Mouse (Mus musculus) thymus, postnatal 14 days (tissue): ENCODE data around the gene Naa30.

ENCODE experiments used
- DNase-seq: peaks from one replicate; pipeline ENCODE4 v3.0.0; 2021

Gene Naa30

DNA sequence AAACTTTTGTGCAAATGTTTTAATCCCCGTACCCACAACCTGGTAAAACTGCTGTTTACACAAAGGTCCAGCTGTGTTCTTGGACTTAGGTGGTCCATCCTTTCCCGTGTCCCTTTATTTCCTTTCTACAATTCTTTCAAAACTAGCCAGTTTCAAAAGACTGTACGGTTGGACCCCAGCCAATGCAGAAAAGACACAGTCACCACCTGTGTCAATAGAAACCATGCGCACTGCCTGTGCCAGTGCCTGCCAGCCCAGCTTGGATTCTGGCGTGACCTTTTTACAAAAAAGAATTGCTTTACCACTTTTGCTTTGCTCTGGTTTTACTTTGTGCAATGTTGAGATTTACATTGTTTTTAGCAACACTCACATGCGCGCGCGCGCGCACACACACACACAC, 55.0 kb downstream of the Naa30 start:
- no peak for DNase-seq

DNA sequence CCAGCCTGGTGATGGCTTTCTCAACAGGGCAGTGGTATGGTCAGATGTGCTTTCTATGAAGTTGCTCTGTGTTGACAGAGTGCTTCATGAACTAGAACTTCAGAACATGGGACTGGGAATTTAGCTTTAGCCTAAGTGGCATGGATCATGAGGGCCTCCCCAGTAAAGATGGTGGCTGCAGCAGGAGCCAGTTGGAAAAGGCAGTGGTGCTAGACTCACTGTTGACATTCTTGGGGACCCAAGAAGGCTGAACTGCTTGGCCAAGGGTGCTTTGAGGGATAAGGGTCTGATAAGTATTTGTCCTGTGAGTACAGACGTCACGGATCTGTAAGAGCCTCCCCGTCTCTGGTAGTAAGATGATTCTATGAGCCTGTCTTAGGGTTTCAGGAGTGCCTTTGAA, 59.8 kb downstream of the Naa30 start:
- DNase-seq = no peak

DNA sequence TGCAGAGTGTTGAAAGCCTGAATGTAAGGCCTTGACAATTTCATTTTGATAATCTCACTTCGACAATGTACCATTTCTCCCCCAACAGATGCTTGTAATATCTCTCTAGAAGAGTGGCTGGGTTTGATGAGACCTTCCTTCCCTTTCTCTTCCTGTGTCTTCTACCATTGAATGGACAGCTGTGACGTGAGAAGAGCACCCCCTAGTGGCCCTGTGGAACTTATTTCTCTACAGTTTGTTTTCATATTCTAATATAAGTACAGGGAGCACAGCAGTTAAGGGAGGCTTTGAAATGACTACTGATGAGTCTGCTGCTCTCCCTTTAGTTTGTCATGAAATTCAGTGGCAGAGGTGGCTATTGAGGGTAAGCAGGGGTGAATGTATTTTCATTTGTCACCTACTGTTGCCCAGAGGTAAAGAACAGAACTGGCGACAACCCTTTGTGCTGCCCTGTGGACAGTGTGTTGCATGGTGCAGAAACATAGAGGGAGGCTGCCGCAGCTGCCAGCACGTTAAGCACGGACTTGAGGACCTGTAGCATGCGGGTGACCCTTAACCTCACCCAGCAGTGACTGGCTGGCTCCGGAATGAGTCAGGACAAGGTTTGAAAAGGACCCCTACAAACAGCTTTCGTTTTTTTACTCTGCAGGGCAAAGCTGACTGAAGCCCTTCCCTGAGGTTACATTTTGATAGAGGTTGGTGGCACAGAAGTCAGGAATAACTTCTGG, 62.9 kb downstream of the Naa30 start:
- peak; percentile 77 for DNase-seq

DNA sequence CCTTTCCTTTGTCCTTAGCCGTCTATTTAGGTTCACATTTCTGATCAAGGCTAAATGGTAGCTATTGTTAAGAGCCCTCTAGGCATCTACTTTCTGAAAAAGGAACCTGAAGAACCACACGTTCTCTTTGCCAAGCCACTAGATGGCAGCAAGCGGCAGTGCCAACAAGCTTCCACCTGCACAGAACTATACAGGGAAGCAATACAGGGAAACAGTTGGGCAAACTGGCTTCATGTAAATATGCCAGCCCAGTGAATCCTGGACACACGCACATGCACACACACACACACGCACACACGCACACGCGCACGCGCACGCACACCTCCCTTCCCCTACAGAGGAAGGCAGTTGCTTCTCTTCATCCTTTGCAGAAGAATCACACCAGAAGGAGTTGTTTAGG, 66.2 kb downstream of the Naa30 start:
- peak; percentile 41 for DNase-seq
